Mouse (Mus musculus) brain, embryonic 14.5 days (tissue): ENCODE results near the gene Gm14214. TPM values are rescaled to one million over a fixed set of nuclear protein-coding genes. Genes with fewer than 3 reads are reported as not detected.
A peak's percentile ranks its signal among the peaks of the same experiment; 100 is the strongest.

Experiments
- DNase-seq: peaks from one replicate; pipeline ENCODE4 v3.0.0-alpha.2; 2011; ENCODE audit warnings: low read depth
- CTCF ChIP-seq: fragments of 200-500 bp; IDR thresholded peaks from 2 replicates; pipeline ENCODE4 v1.5.1; 2012; ENCODE audit warnings: inconsistent platforms, mild to moderate bottlenecking, moderate library complexity, borderline replicate concordance; ENCODE audit not compliant: insufficient read depth, insufficient read length; ENCODE audit errors: extremely low read depth
- POLR2A ChIP-seq: fragments of 200-500 bp; IDR thresholded peaks from 2 replicates; pipeline ENCODE4 v1.6.1; 2012; ENCODE audit warnings: mild to moderate bottlenecking, inconsistent platforms, borderline replicate concordance; ENCODE audit not compliant: poor library complexity, insufficient read depth, insufficient read length, severe bottlenecking; ENCODE audit errors: extremely low read depth
- polyA plus RNA-seq: library from polyadenylated mRNA; depleted of rRNA; stranded (reverse); fragments of >200 nt; gene quantifications from 2 replicates; pipeline ENCODE4 v1.2.3, GENCODE M21; 2012

The Gm14214 gene
- polyA plus RNA-seq, 1 experiment = not detected

- DNase-seq = peak; percentile 100
- no peak for TF ChIP-seq CTCF
- TF ChIP-seq POLR2A = peak; percentile 100
Observed at GRCm38 (mm10) chr2:154790656-154791483, 21.0 kb upstream of the Gm14214 start, which contains the start of the genes Raly and a. Raly (plus strand) TSS chr2:154791096. a (plus strand) TSS chr2:154791402.

- TF ChIP-seq POLR2A (no peak), CTCF (no peak)
- no peak for DNase-seq
Observed at GRCm38 (mm10) chr2:154789977-154790655, 20.3 kb upstream of the Gm14214 start.

GRCm38 (mm10) chr2:154789381-154789780, 19.6 kb upstream of the Gm14214 start:
- no peak for DNase-seq
- TF ChIP-seq CTCF (no peak), POLR2A (no peak)

GRCm38 (mm10) chr2:154786776-154787175, 16.9 kb upstream of the Gm14214 start:
- TF ChIP-seq CTCF (no peak), POLR2A (no peak)
- peak; percentile 42 for DNase-seq

GRCm38 (mm10) chr2:154786187-154786586, 16.4 kb upstream of the Gm14214 start:
- no peak for DNase-seq
- TF ChIP-seq CTCF = no peak
- TF ChIP-seq POLR2A = no peak

GRCm38 (mm10) chr2:154785284-154785683, 15.5 kb upstream of the Gm14214 start:
- DNase-seq = peak; percentile 49
- TF ChIP-seq POLR2A (no peak), CTCF (no peak)

- TF ChIP-seq POLR2A = no peak
- peak; percentile 59 for DNase-seq
Observed at GRCm38 (mm10) chr2:154782856-154783650, 13.2 kb upstream of the Gm14214 start.

- TF ChIP-seq POLR2A = no peak
- TF ChIP-seq CTCF = no peak
- no peak for DNase-seq
Observed at GRCm38 (mm10) chr2:154782361-154782760, 12.5 kb upstream of the Gm14214 start.

GRCm38 (mm10) chr2:154779648-154780047, 9.8 kb upstream of the Gm14214 start:
- no peak for DNase-seq
- no peak for TF ChIP-seq CTCF
- TF ChIP-seq POLR2A = no peak

- TF ChIP-seq POLR2A = no peak
- TF ChIP-seq CTCF = no peak
- no peak for DNase-seq
Observed at GRCm38 (mm10) chr2:154776496-154776895, 6.7 kb upstream of the Gm14214 start.

- peak; percentile 46; the same call in 1 of the 2 replicates for TF ChIP-seq CTCF
- no peak for TF ChIP-seq POLR2A
- DNase-seq = peak; percentile 65
Observed at GRCm38 (mm10) chr2:154774032-154774431, 4.2 kb upstream of the Gm14214 start.
